Mouse (Mus musculus) liver, embryonic 14.5 days (tissue): ENCODE results near the gene Adamts4.
A peak's percentile ranks its signal among the peaks of the same experiment; 100 is the strongest.

Source experiments
- CTCF ChIP-seq: IDR thresholded peaks from 2 replicates; pipeline ENCODE4 v1.5.1; 2016; ENCODE audit warnings: antibody characterized with exemption, low read depth, control low read depth
- EP300 ChIP-seq: IDR thresholded peaks from 2 replicates; pipeline ENCODE4 v1.6.1; 2016; ENCODE audit warnings: antibody characterized with exemption, low read depth

DNA sequence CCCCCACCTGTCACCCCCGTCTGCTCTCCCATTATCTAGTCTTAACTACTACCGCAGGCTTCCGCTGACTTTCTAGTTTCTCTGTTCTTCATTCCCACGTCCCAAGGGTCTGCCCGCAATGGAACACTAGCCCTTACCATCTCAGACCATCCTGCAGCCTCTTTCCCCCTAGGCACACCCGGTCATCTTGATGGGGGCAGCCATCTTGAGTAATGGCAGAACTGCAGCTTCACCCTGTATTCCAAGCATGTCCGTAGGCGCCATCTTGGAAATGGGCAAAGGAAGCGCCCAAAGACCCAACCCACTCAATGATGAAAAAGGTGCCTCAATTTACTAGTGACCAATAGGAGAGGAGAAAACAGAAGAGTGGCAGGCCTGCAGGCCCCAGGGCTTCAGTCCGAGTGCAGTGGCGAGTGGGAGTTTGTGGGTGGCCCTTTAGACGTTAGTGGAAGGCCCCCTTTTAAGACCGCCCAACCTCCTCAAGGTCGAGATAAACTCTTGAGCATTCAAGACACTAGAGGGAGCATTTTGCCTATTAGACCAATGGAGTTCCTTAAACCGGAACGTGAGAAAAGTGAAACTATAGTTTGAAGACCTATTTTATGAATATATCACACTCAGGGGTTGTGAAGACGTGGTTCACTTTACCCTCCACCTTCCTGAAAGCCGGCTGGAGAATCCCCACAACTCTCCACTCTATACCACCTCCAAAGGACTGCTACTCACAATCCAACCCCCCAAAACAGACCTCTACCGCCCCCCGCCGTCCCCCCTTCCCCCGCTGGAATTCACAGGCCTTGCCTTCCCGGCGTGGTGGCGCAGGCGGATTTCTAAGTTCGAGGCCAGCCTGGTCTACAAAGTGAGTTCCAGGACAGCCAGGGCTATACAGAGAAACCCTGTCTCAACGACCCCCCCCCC is 27.7 kb upstream of the Adamts4 start, which contains the start of gene Tomm40l:
- TF ChIP-seq CTCF (peak; percentile 77), EP300 (no peak)
